Mouse (Mus musculus) A20 (cell line): ENCODE data around the gene Ube2h.
A peak's percentile ranks its signal among the peaks of the same experiment; 100 is the strongest.

ENCODE experiments used
- DNase-seq: peaks from one replicate; pipeline ENCODE4 v3.0.0-alpha.2; 2011; ENCODE audit warnings: low read depth, low spot score

The Ube2h gene

DNA sequence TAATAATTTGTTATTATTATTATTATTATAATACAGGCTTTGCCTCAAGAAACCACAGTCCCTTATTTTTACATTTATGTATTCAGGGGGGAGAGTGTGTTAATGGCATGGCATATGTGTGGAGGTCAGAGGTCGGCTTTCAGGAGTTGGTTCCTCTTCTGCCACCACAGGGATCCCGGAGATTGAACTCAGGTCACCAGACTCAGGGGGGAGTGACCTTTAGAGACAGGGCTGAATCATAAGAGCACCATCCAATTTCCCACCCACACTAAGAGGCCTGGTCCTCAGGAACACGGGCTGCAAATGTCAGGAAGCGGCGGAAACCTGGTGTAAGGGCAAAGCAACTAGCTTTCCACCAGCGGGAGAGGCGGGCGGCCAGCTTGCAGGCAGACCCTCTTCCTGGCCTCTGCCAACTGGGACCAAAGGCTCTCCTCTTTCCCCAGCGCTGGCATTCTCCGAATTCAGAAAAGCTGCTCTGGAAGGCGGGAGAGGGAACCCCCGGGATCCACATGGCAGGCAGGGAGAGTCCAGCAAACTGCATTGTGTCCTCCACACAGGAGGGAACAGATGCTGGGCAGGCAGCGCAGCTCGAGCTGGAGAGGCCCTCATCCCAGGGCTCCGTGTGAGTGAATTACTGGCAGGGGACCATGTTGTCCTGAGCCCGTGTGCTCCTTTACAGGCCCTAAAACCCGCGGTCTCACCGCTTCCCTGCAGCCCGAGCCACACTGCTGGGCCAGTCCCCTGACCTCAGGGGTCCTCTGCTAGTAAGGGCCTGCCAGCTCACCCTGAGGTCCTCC is 99.8 kb downstream of the Ube2h start:
- DNase-seq, result no peak

DNA sequence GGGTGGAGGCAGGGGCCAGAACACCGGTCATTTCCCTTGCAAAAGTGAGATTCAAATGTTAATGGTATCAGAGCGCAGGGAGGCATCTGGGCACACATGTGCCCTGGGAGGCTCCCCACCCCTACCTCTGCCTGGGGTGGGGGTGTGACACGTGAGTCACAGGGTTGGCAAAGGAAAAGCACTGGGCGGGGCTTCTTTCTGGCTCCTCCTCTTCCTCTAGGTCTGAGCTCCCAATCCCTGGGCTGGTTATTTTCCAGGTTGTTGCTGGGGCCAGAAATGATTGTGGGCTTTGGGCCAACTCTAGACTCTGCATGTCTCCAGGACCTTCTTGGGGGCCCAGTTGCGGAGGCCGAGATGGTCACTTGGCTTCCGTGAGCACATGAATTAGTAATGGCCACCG is 108.2 kb downstream of the Ube2h start:
- DNase-seq, result no peak

DNA sequence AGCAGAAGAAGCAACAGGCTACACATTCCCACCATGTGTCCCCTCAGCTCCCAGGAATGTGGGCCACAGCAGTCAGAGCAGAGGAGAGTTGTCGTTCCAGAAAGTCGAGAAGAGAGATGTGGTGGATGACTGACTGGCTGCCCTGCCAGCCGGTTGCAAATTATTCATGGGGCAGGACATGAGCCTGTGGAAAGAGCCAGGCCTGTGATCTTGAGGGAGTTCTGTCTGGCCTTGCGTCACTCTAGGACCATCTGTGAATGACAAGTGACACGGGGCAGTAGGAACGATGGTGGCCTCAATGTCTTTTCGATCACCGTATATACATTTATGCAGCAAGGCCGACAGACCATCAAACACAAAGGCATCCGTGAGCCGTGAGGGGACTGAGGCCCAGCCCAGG is 108.7 kb downstream of the Ube2h start:
- no peak for DNase-seq

DNA sequence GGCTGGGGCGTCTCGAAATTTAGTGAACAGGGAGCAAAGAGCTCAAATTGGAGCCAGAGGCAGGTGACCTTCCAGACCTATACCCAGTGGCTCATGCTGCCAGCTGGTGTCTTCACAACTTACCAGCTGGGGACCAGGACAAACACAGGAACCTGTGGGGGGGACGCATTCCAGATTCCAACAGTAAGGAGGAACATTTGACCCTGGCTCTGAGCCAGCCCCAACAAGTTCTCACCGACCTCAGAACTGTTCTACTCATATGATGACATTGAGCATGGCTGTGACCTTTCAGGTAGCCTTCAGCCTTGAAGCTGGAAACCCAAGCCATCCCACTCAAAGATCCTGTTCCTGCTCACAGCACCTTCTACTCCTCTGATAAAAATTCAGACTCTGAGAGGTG is 120.7 kb downstream of the Ube2h start:
- DNase-seq, result no peak

- DNase-seq, result no peak
Observed at GRCm38 (mm10) chr6:30182038-30182437, 122.3 kb downstream of the Ube2h start.

DNA sequence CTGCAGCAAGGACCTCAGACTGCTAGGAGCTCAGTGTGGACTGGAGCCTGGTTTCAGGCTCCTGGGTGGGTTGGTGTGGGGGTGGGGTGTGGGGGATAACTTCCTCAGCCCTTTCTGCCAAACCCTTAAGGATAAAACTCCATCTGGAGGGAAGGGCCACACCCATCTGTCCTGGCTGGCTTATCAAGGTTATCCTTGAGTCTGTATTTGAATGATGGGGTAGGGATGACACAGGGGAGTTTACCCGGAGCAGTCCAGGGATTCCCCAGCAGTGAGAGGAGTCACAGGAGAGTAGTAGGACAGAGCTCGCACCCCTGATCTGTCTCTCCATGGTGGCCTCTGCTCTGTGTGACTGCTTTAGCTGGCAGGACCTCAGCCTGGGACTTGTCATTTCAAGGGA is 124.0 kb downstream of the Ube2h start:
- DNase-seq, result no peak

DNA sequence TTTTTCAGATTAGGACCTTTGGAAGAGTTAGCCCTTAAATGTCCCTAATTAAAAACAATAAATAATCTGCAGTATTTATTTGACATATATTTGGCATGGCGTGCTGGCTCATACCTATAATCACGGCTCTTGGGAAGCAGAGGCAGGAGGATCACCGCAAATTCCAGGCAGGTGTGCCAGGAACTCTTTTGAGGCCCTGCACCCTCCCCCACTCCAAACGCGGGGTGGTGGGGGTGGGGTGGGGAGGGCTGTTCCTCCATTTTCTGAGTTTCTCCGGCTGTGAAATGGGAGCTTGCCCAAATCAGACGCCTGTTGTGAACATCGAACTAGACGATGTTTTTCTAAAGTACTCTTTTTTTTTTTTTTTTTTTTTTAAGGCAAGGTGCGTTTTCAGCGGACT is 125.3 kb downstream of the Ube2h start:
- DNase-seq, result no peak

GRCm38 (mm10) chr6:30178023-30178639 is 126.2 kb downstream of the Ube2h start:
- DNase-seq, result peak; percentile 30

DNA sequence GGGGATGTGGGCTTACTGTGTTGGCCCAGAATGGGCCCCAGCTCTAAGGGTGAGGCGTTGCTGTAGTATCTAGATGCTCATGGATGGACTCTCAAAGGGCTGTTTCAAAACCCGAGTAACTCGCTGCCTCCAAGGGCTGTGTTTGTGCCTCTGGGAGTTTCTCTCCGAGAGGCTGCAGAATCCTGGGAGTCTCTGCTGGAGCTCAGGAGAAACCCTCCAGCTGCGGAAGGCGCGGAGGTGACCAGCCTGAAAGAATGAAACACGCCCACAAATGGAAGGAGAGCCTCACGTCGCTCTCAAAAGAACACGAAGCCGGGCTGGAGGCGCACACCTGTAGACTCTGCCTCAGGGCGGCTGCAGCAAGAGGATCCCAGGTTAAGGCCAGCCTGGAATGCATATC is 127.0 kb downstream of the Ube2h start:
- no peak for DNase-seq

DNA sequence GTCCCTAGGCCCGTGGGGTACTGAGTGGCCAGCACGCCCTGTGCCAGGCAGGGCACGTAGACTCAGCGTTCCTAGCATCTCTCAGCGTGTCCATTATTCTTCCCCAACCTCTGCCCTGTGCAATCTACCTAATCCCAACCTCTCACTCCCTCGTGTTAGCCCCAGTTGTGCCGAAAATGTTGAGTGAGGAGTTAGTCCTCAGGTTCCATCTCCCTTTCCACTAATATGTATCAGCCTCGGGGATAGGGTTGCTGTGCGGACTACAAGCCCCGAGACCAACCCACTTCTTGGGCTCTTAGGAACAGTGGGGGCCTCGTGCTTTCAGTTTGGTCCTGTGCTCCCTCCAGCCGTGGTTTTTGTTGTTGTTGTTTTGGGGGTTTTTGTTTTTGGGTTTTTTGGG is 127.8 kb downstream of the Ube2h start:
- DNase-seq, result no peak

DNA sequence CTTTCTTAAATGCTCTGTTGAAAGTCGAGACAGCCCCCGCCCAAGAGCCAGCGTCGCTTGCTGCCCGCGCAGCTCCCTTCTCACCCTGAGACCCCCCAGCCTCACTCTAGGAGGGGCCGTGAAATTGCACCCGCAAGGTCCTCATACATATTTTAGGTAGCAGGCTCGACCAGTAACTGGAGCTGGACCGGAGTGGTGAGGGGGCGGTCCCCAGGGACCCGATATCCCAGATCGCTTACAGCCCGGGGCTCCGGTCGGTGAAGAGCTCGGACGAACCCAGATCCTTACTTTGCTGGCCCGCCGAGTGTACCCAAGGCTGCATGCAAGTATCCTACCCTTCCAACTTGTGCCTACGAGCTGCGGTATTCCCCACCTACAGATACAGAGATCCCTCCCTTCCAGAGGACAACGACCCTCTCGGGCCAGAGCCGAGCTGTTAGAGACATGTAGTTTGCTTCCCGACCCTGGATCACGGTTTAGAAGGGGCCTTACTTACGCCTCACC is 128.4 kb downstream of the Ube2h start:
- no peak for DNase-seq

- DNase-seq, result no peak
Observed at GRCm38 (mm10) chr6:30175225-30175917, 129.0 kb downstream of the Ube2h start.

DNA sequence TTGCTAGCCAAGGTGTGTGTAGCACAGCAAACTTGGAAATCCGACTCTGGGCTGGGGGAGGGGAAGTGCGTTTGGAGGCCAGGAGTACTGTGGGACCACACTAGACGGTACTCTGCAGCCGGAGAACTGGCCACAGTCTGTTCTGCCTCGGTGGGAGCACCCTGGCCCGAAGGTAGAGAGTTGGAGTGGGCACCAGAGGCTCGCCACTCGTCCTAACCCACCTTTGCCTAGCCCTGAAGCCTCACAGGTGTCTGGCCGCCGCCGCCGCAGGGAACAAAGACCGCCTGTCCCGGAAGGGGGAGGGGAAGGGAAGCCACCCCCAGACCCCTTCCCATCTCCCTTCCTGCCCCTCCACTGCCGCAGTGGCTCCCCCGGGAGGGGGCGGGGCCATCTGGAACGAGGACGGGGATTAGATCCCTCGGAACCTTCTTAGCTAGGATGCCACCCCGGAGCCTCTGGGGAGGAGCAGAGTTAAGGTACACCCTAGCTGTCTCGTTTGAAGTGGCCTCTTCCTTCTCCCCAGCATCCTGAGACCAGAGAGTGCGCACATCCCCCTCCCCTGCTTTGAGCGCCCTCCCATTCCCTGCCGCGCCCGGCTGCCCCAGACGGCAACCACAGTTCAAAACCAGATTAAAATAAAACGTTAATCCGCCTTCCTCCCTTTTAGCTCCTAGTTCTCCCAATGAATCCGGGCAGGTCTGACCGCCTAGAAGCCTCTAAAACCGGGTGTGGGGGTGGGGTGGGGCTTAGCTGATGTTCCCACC is 129.7 kb downstream of the Ube2h start:
- DNase-seq, result no peak

DNA sequence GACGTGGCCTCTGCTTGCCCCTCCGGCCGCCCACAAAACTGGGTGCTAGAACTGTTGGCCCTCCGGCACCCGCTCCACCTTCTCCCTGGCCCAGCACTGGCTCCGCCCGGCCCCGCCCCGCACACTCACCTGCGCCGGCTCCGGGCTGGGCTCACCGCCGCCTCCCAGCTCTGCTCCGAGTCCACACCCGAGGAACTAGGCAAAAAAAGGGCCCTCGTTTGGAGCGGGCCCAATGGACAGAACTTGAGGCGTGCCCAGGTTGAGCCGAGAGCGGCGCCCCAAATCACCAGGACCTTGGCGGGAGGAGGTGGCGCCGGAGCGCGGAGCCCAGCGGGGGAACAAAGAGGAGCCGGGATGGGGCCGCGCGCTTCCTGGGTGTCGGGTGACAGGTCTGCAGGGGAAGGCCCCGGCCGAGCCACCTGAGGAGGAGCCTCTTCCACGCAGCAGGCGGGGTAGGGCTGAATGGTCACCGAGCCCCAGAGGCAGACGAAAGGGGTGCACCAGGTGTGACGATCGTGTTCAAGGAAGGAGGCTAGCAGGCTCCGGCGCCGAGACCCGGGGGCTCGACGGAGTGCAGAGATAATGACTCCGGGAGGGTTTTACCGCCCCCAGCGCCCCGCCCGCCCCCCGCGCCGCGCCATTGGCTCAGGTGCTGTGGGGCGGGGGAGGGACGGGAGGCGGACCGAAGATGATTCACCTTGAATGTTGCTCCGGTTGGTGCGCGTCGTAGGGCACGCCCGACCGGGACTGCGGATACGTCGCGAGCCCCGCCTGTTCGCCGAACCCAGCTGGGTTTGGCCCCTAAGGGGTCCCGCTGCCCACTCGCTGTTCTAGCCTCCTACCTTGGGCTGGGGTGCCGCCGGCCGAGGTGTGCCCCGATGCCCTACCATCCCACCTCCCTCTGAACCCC is 130.5 kb downstream of the Ube2h start:
- DNase-seq, result peak; percentile 92

GRCm38 (mm10) chr6:30172820-30173550 is 131.4 kb downstream of the Ube2h start:
- no peak for DNase-seq

DNA sequence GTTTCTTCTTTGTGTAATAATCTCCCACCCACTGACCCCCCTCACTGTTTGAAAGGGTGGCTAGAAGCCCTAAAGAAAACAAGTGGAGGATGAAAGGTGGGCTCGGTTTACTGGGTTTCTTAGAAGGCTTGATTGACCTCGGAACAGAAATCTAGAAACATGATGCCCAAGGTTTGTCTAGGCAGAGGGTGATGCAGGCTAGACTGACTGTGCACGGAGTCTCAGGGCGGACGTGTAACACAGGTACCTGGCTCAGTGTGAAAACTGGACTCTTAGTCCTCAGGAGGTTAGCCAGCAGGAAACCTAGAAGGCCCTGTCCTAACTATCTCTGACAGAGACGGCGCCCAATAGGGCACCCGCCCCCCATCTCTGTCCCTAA is 131.9 kb downstream of the Ube2h start:
- no peak for DNase-seq

DNA sequence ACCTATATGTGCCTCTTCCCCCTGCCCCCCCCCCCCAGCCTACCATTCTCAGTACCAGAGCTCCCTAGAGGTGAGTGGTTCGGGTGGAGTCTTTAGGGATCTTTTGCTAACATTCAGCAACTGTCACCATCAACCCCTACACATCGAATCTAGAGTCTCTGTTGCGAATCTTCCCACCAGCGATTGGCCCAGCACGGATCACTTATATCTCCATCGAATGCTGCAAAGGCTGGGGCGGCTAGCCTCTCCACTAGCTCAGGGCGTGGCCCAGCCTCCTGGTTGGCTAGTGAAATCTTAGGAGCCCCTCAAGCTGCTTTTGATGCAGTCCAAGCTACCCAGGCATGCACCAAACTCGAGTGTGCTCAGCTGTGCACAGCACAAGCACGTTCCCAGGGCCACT is 132.4 kb downstream of the Ube2h start:
- no peak for DNase-seq

DNA sequence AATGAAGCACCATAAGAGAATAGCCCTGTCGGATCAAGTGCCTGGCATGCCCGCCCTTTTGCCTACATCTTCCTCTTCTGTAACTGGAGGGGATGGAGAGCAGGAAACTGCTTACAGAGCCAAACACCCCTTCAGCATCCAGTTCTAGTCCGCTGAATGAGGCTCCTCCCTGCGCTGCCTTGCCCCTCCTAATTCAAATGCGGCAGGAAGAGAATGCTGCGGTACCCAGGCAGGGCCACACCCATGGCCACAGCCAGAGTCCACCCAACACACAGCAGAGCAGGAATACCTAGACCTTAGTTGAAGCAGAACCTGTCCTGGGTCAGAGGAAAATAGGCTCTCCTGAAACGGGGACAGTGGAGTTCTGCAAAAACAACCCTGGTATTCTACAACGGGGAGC is 133.1 kb downstream of the Ube2h start:
- DNase-seq, result no peak

DNA sequence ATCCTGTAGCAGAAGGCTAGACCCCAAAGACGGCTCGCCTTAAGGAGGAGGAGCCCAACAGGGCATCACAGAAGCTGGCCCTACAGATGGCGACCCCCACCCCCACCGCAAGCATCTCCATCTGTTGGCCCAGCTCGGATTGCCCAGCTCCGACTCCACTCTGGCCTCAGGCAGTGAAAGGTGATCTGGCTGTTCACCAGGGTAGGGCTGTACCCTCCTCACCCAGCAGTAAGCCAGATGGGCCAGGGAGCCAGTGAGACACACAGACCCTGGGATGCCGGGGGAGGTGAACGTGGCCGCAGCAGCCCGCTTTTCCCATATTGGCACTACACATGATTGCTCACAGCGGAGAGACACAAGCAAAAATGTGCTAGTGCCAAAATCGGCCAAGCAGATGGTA is 135.2 kb downstream of the Ube2h start:
- DNase-seq, result no peak

DNA sequence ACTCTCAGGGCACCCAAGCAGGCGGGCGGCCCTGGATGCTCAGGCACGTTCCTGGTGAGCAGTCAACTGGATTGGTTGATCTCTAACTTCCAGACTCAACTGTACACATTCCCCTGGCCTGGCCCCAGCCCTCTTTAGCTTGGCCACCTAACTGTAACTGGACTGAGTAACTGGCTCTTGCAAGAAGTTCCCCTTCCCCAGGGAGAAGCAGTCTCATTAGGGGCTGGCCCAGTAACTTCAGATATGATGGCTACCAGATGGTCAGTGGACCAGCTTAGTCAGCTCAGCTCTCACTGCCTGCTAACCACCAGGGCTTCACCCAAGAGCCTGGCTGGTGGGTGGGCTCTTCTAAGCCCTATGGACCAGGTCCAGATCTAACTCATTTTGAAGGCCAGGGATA is 136.1 kb downstream of the Ube2h start:
- no peak for DNase-seq
